Mouse (Mus musculus) mammary gland, adult 2 months (tissue): ENCODE measurements around the gene Dirc2. TPM values are rescaled to one million over a fixed set of nuclear protein-coding genes. Genes with fewer than 3 reads are reported as not detected.

Source experiments
- polyA plus RNA-seq: library from polyadenylated mRNA; depleted of rRNA; stranded (reverse); fragments of >200 nt; gene quantifications from 2 replicates; pipeline ENCODE4 v1.2.3, GENCODE M21; 2012; ENCODE audit warnings: low replicate concordance; rRNA removed

The Dirc2 gene
- polyA plus RNA-seq = 28.0 and 40.4 TPM in 2 replicates

GRCm38 (mm10) chr16:35768785-35769642, at the start of gene Dirc2:
TSS of gene Dirc2 (minus strand) at chr16:35769356.

GRCm38 (mm10) chr16:35769878-35770657, 912 bp upstream of the Dirc2 start, which contains the start of gene Hspbap1:
TSS of gene Hspbap1 (plus strand) at chr16:35770375.

Other genes starting within 250 kb of the Dirc2 start
- 2.3 and 3.3 TPM in 2 replicates for gene Sema5b, start 228.2 kb downstream of the Dirc2 start, polyA plus RNA-seq
- gene Hspbap1, start 1.0 kb upstream of the Dirc2 start, polyA plus RNA-seq = 3.9 and 4.2 TPM in 2 replicates
- 6.9 and 8.2 TPM in 2 replicates for gene Parp14, start 102.2 kb upstream of the Dirc2 start, polyA plus RNA-seq
- gene Parp9, start 169.1 kb upstream of the Dirc2 start, polyA plus RNA-seq = 7.4 and 15.6 TPM in 2 replicates
- gene Dtx3l, start 169.8 kb upstream of the Dirc2 start, polyA plus RNA-seq = 10.0 and 15.3 TPM in 2 replicates
- 3.7 and 15.5 TPM in 2 replicates for gene Kpna1, start 209.4 kb upstream of the Dirc2 start, polyA plus RNA-seq